Mouse (Mus musculus) midbrain, embryonic 11.5 days (tissue): ENCODE results near the gene Klra6. TPM values are rescaled to one million over a fixed set of nuclear protein-coding genes. Genes with fewer than 3 reads are reported as not detected.
"Not testable (repeated sequence)": the region's sequence is repeated elsewhere in the genome, so short reads cannot be mapped to it uniquely, and the experiment has no call there.

Experiments
- ATAC-seq: fragments of 200-750 bp; cut with Nextera tagmentation; 2 replicates; pipeline ENCODE4 v1.8.0; 2017; ENCODE audit warnings: moderate TSS enrichment, moderate library complexity; ENCODE audit not compliant: low FRiP score
- DNase-seq: peaks from one replicate; pipeline ENCODE4 v3.0.0; 2015; ENCODE audit warnings: low spot score; ENCODE audit errors: missing footprints
- H3K27ac ChIP-seq: fragments of 300-500 bp; sonication (generic); 2 replicates; pipeline ENCODE4 v1.5.1; 2014; ENCODE audit warnings: low read depth, low read length
- H3K27me3 ChIP-seq: fragments of 300-500 bp; sonication (generic); 2 replicates; pipeline ENCODE4 v1.6.1; 2014; ENCODE audit warnings: mild to moderate bottlenecking, low read length, moderate library complexity, mixed read lengths; ENCODE audit not compliant: control insufficient read depth, insufficient read depth
- H3K36me3 ChIP-seq: fragments of 300-500 bp; sonication (generic); 2 replicates; pipeline ENCODE4 v1.6.1; 2014; ENCODE audit warnings: mild to moderate bottlenecking, low read length, moderate library complexity, mixed read lengths; ENCODE audit not compliant: control insufficient read depth, insufficient read depth
- H3K4me1 ChIP-seq: fragments of 300-500 bp; sonication (generic); 2 replicates; pipeline ENCODE4 v1.6.1; 2014; ENCODE audit warnings: low read length; ENCODE audit not compliant: control insufficient read depth, insufficient read depth
- H3K4me2 ChIP-seq: fragments of 300-500 bp; sonication (generic); 2 replicates; pipeline ENCODE4 v1.6.1; 2014; ENCODE audit warnings: mild to moderate bottlenecking, moderate library complexity
- H3K4me3 ChIP-seq: fragments of 300-500 bp; sonication (generic); 2 replicates; pipeline ENCODE4 v1.5.1; 2014; ENCODE audit warnings: low read depth, low read length
- H3K9ac ChIP-seq: fragments of 300-500 bp; sonication (generic); 2 replicates; pipeline ENCODE4 v1.6.1; 2014; ENCODE audit warnings: low read length
- H3K9me3 ChIP-seq: fragments of 300-500 bp; sonication (generic); 2 replicates; pipeline ENCODE4 v1.6.1; 2016; ENCODE audit warnings: low read length; ENCODE audit not compliant: control insufficient read depth
- WGBS: fragments of 180-500 bp; shearing (Covaris S2); extraction: QIAGEN DNeasy Blood & Tissue Kit; methylation state at CpG from one replicate; pipeline ENCODE4 v1.1.7; 2014; 5-methylcytosine and 5-hydroxymethylcytosine counted together
- polyA plus RNA-seq: library from polyadenylated mRNA; unstranded; fragments of >200 nt; fragmentation: Nextera tagmentation; extraction: Ambion mirVana; gene quantifications from 2 replicates; pipeline ENCODE4 v1.2.1, GENCODE M21; 2014

The Klra6 gene
- polyA plus RNA-seq = not detected in 2 replicates

- no peaks in the 10 kb centered on the region for H3K36me3 ChIP-seq
- ATAC-seq = no peak
- no peaks in the 10 kb centered on the region for H3K9me3 ChIP-seq
- no peaks in the 10 kb centered on the region for H3K4me1 ChIP-seq
- H3K4me3 ChIP-seq = no peak within 1 kb of the TSS
- WGBS = 70% methylated on average over 4 of the region's 4 CpGs
- no peak within 1 kb of the TSS for H3K9ac ChIP-seq
- H3K27me3 ChIP-seq = no peaks in the 10 kb centered on the region
- no peak within 1 kb of the TSS for H3K27ac ChIP-seq
- H3K4me2 ChIP-seq = no peak within 1 kb of the TSS
- DNase-seq = no peak
These were observed at the start of gene Klra6 for GRCm38 (mm10) chr6:130026854-130027253. TSS of gene Klra6 (minus strand) at chr6:130026954.

- not testable (repeated sequence) for H3K9me3 ChIP-seq, H3K4me1 ChIP-seq, H3K4me2 ChIP-seq, ATAC-seq, DNase-seq, H3K27me3 ChIP-seq, H3K36me3 ChIP-seq, H3K9ac ChIP-seq, H3K27ac ChIP-seq, H3K4me3 ChIP-seq
- WGBS = 76% methylated on average over 1 of the region's 1 CpGs
These were observed 40.4 kb upstream of the Klra6 start, which contains the start of gene Klra4 for GRCm38 (mm10) chr6:130067171-130067570. TSS of gene Klra4 (minus strand) at chr6:130067271.

GRCm38 (mm10) chr6:130065196-130065595, 38.4 kb upstream of the Klra6 start:
- Histone ChIP-seq H3K27ac (no peak overlapping the region), H3K27me3 (no peaks in the 10 kb centered on the region), H3K9ac (no peak overlapping the region), H3K4me1 (no peaks in the 10 kb centered on the region), H3K4me2 (no peak overlapping the region), H3K4me3 (no peak overlapping the region), H3K36me3 (no peaks in the 10 kb centered on the region), H3K9me3 (no peaks in the 10 kb centered on the region; the same call in 1 of the 2 replicates)
- ATAC-seq = no peak
- no peak for DNase-seq
- WGBS = 81% methylated on average over 5 of the region's 5 CpGs

- H3K27ac ChIP-seq, H3K36me3 ChIP-seq, H3K9me3 ChIP-seq, DNase-seq, H3K27me3 ChIP-seq, H3K4me3 ChIP-seq, ATAC-seq, H3K9ac ChIP-seq, H3K4me2 ChIP-seq, H3K4me1 ChIP-seq: not testable (repeated sequence)
- WGBS = 62% methylated on average over 4 of the region's 4 CpGs
These were observed 8.4 kb upstream of the Klra6 start for GRCm38 (mm10) chr6:130035146-130035545.

GRCm38 (mm10) chr6:130031493-130032089, 4.8 kb upstream of the Klra6 start:
- ATAC-seq, H3K9me3 ChIP-seq, H3K36me3 ChIP-seq, H3K4me1 ChIP-seq, H3K4me2 ChIP-seq, H3K9ac ChIP-seq, DNase-seq, H3K27me3 ChIP-seq, H3K27ac ChIP-seq, H3K4me3 ChIP-seq: not testable (repeated sequence)

Other genes starting within 250 kb of the Klra6 start
- not detected in 2 replicates for gene Gm156, start 242.7 kb downstream of the Klra6 start, polyA plus RNA-seq
- not detected in 2 replicates for gene Gm17631, start 164.3 kb downstream of the Klra6 start, polyA plus RNA-seq
- not detected in 2 replicates for gene Klra17, start 150.3 kb downstream of the Klra6 start, polyA plus RNA-seq
- gene Klra5, start 109.3 kb downstream of the Klra6 start, polyA plus RNA-seq = not detected in 2 replicates
- not detected in 2 replicates for gene Klra4, start 40.3 kb upstream of the Klra6 start, polyA plus RNA-seq
- gene Klra8, start 102.9 kb upstream of the Klra6 start, polyA plus RNA-seq = not detected in 2 replicates
- not detected in 2 replicates for gene Klra9, start 166.2 kb upstream of the Klra6 start, polyA plus RNA-seq
- not detected in 2 replicates for gene Klra7, start 206.4 kb upstream of the Klra6 start, polyA plus RNA-seq